Mouse (Mus musculus) ZHBTc4 (cell line): ENCODE data around the gene Cmss1.

Experiments
- DNase-seq: peaks from one replicate; pipeline ENCODE4 v3.0.0-alpha.2; 2011; ENCODE audit warnings: low read depth, low spot score

Gene Cmss1

GRCm38 (mm10) chr16:57428977-57429376 is 177.7 kb downstream of the Cmss1 start:
- DNase-seq = no peak

DNA sequence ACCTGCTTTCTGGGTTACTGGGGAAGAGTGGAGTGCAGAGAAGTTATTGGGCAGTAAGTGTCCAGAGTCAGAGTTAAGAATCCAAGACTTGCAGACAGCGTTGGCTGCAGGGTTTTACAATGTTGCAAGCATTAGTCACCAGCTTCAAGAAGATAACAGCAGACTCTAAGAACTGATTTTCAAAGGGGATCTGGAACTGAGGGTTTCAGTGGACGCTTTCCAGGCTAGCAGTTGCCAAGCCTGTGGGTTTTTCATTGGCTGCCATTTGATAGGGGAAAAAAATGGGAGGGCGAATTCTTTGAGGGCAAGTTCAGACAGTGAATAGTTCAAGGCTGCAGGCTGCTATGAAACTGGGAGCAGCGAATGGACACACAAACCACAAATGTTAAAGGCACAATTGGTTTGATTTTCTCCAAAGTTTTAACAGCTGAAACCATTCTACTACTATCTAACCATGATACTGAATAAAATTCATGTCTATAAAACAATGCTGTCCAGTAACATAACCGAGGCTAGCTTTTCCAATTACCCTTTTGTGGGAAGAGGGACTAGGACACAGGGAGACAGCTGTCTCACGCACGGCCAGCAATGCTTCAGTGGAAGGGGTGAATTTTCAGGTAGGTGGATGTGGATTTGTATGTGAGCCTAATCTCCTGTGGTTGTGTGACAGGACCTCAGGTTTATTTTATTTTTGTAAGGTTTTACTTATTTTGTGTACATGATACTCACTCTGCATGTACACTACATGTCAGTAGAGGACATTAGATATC is 179.0 kb downstream of the Cmss1 start:
- no peak for DNase-seq

GRCm38 (mm10) chr16:57426680-57427079 is 180.0 kb downstream of the Cmss1 start:
- DNase-seq = no peak

GRCm38 (mm10) chr16:57423001-57423800 is 183.5 kb downstream of the Cmss1 start:
- DNase-seq = peak; percentile 26

DNA sequence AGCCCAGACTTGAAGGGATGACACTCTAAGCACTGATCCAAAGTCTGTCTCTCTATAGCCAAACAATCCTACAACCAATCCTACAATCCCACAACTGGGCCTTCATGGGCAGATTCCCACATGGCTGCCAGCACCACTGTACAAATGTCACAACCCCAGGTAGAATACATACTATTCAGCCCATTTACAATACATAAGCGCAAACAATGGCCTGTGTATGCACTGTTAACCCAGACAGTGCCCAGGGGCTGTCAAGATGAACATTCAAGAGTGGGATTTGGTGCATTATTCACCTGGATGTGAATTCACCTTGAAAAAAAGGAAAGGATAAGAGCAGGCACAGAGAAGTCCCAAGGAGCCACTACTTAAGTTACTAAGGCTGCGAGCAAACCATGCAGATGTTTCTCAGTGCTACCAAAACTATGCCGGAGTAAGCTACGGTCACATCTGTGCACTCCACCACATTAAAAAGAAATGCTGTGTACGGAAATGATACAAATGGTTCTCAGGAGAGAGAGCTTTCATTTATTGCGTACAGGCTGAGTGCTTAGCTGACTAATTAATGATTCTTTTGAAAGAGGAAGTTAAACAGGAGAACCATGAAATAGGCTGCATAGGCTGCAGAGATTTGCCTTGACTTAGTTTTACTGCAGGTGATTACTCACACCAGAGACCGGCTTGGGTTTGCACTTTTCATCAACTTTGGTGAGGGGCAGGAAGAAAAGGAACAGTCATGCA is 184.8 kb downstream of the Cmss1 start:
- no peak for DNase-seq

GRCm38 (mm10) chr16:57420773-57421556 is 185.7 kb downstream of the Cmss1 start:
- no peak for DNase-seq

GRCm38 (mm10) chr16:57419881-57420280 is 186.8 kb downstream of the Cmss1 start:
- no peak for DNase-seq

DNA sequence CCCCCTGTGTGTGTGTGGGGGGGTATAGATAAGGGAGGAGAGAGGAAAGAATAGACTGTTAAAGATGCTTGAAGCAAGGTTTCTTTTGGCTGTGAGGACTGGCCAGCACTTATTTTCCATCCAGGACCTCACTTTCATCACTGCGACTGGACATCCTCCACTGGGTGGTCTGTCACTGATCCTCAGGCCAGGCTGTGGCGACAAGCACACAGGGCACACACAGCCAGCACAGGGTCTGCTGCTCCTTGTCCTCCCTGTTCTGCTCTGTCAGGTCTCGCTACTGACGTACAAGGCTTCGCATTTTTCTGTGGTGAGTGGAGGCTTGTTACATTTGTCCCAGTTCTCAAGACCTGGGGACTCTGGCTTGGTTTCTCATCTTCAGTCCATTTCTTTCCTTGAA is 187.3 kb downstream of the Cmss1 start:
- DNase-seq = no peak

GRCm38 (mm10) chr16:57417955-57418354 is 188.7 kb downstream of the Cmss1 start:
- no peak for DNase-seq

DNA sequence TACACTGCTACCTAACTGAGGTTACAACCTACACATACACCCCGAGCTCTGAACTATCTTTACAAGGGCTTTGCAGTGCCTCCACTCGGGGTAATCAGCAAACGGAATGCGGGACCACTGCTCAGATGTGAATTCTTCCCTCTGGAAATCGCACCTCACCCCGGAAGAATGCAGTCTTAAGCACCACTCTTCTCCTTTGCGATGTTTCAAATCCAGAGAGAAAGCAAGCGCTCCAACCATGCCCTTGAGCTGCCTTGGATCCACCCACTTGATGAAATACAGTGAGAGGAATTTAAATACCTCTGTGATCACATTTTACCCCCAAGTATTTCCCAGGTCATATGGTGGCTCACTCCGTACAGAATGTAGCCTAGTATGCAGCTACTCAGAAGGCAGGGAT is 189.6 kb downstream of the Cmss1 start:
- DNase-seq = peak; percentile 58

DNA sequence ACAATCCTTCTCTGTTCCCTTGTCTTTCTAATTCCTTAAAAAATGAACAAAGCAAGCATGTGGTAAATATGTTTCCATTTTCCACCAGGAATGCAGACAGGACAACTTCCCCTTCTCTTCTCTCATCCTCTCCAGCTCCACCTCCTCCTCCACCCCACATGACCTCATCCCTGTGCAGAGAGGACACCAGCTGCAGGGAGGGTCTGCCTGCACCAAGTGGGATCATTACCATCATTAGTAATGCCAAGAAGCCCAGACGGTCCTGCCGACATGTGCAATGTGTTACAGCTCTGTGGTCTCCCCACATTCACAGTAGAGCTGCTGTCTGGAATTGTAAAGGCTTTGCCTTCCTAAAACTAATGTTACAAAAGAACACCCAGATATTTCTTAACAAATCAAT is 190.6 kb downstream of the Cmss1 start:
- DNase-seq = peak; percentile 22

DNA sequence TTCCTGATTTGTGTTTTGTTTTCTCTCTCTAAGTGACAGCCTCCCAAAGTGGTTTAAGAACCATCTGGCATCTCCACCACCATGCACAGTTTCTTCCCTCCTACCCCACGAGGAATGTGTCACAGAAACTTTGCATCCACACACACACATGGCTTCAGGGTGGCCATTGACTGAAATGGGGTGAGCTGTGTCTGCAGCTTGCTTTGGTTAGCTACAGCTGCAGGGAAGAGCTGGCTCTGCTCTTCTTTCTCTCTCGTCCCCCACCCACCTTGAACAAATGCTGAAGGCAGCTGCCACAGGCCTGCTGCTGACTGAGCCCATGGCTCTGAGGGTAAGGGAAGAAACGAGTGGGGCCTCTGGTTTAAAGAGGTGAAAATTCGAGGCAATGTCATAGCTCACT is 193.9 kb downstream of the Cmss1 start:
- DNase-seq = no peak

- no peak for DNase-seq
These were observed 202.8 kb downstream of the Cmss1 start for GRCm38 (mm10) chr16:57403825-57404224.

GRCm38 (mm10) chr16:57402910-57403309 is 203.8 kb downstream of the Cmss1 start:
- DNase-seq = no peak

GRCm38 (mm10) chr16:57401702-57402101 is 205.0 kb downstream of the Cmss1 start:
- no peak for DNase-seq

DNA sequence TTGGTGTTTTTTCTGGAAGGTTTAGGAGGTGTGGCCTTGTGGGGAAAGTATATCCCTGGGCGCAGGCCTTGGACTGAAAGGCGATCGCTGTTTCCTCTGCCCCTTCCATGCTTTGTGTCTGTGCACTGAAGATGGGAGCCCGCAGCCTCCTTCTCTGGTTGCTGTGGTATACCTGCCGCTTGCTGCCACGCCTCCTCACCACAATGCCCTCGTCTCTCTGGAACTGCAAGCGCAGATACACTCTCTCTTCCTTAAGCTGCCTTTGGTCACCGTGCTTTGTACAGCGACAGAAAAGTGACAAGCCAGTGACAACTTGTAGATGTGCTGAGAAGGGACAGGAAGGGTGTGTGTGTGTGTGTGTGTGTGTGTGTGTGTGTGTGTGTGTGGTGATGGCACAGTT is 207.1 kb downstream of the Cmss1 start:
- DNase-seq = no peak

GRCm38 (mm10) chr16:57398387-57399214 is 208.1 kb downstream of the Cmss1 start:
- peak; percentile 76 for DNase-seq

DNA sequence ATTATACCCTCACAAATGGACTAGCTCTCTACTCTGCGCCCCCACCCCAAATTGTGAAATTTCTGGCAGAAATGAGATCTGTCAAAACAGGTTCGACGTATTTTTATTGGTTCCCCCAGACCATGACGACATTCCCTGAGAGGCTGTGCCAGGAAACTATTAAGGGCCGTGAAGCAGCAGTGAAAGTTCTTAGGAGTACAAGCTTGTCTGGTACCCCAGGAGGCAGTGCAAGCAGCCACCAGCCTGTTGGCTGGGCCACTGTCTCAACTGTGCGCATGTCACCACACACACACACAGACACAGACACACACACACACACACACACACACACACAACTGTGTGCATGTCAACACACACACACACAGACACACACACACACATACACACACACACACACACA is 208.8 kb downstream of the Cmss1 start:
- DNase-seq = no peak

GRCm38 (mm10) chr16:57396249-57396648 is 210.4 kb downstream of the Cmss1 start:
- DNase-seq = no peak

GRCm38 (mm10) chr16:57393161-57393560 is 213.5 kb downstream of the Cmss1 start:
- peak; percentile 47 for DNase-seq

- no peak for DNase-seq
These were observed 214.2 kb downstream of the Cmss1 start for GRCm38 (mm10) chr16:57392461-57392860.
